Mouse (Mus musculus): ENCODE measurements at regions not wholly inside any gene's neighbourhood (a gene's known extent, or its start where the extent isn't known, plus 50 kb on each side); places are given as distances from the start of the nearest gene placed in this dataset.

- Histone ChIP-seq H3K27ac (ENCODE audit: low read depth, low read length) (no peak overlapping the region), H3K4me1 (replicated peaks; ENCODE audit: control insufficient read depth, insufficient read depth, low read length) (no peaks in the 10 kb centered on the region), H3K36me3 (ENCODE audit: control insufficient read depth, insufficient read depth, low read length) (no peaks in the 10 kb centered on the region), H3K9me3 (ENCODE audit: control insufficient read depth, low read length) (no peaks in the 10 kb centered on the region), H3K27me3 (ENCODE audit: control insufficient read depth, insufficient read depth, low read length) (no peaks in the 10 kb centered on the region), H3K9ac (ENCODE audit: low read depth, low read length) (no peak overlapping the region), H3K4me3 (ENCODE audit: low read depth, low read length) (no peak overlapping the region), H3K4me2 (replicated peaks; ENCODE audit: low read depth, low read length) (no peak overlapping the region)
- WGBS = 91% methylated on average over 6 of the region's 6 CpGs
- no peak for DNase-seq (ENCODE audit: low spot score)
- no peak for ATAC-seq (ENCODE audit: low FRiP score)
Measured at GRCm38 (mm10) chr6:16281938-16282337, 561.5 kb downstream of the Mdfic start.
